Mouse (Mus musculus) liver, embryonic 15.5 days (tissue): ENCODE measurements around the gene Gfod1. TPM values are rescaled to one million over a fixed set of nuclear protein-coding genes. Genes with fewer than 3 reads are reported as not detected.

Source experiments
- ATAC-seq: fragments of 200-750 bp; cut with Nextera tagmentation; 2 replicates; pipeline ENCODE4 v1.8.0; 2017; ENCODE audit warnings: moderate number of reproducible peaks, mild to moderate bottlenecking, moderate library complexity; ENCODE audit not compliant: insufficient read depth
- H3K27ac ChIP-seq: fragments of 300-500 bp; sonication (generic); replicated peaks from 2 replicates; pipeline ENCODE4 v1.5.1; 2015; ENCODE audit warnings: mild to moderate bottlenecking, inconsistent platforms
- H3K27me3 ChIP-seq: fragments of 300-500 bp; sonication (generic); 2 replicates; pipeline ENCODE4 v1.6.1; 2015; ENCODE audit warnings: mild to moderate bottlenecking, inconsistent platforms
- H3K36me3 ChIP-seq: fragments of 300-500 bp; sonication (generic); replicated peaks from 2 replicates; pipeline ENCODE4 v1.6.1; 2015; ENCODE audit warnings: moderate library complexity, mild to moderate bottlenecking, inconsistent platforms
- H3K4me1 ChIP-seq: fragments of 300-500 bp; sonication (generic); replicated peaks from 2 replicates; pipeline ENCODE4 v1.6.1; 2015; ENCODE audit warnings: inconsistent platforms
- H3K4me2 ChIP-seq: fragments of 300-500 bp; sonication (generic); 2 replicates; pipeline ENCODE4 v1.6.1; 2015; ENCODE audit warnings: moderate library complexity, mild to moderate bottlenecking, inconsistent platforms
- H3K4me3 ChIP-seq: fragments of 300-500 bp; sonication (generic); replicated peaks from 2 replicates; pipeline ENCODE4 v1.5.1; 2015; ENCODE audit warnings: mild to moderate bottlenecking, inconsistent platforms
- H3K9ac ChIP-seq: fragments of 300-500 bp; sonication (generic); 2 replicates; pipeline ENCODE4 v1.6.1; 2015; ENCODE audit warnings: moderate library complexity, mild to moderate bottlenecking, inconsistent platforms
- H3K9me3 ChIP-seq: fragments of 300-500 bp; sonication (generic); replicated peaks from 2 replicates; pipeline ENCODE4 v1.6.1; 2016; ENCODE audit warnings: inconsistent platforms
- WGBS: fragments of 180-500 bp; shearing (Covaris S2); methylation state at CpG from one replicate; pipeline ENCODE4 v1.1.7; 2015; ENCODE audit warnings: mixed read lengths; ENCODE audit not compliant: insufficient replicate concordance; 5-methylcytosine and 5-hydroxymethylcytosine counted together
- polyA plus RNA-seq: library from polyadenylated mRNA; unstranded; fragments of >200 nt; fragmentation: Nextera tagmentation; extraction: Ambion mirVana; gene quantifications from 2 replicates; pipeline ENCODE4 v1.2.1, GENCODE M21; 2015

Gfod1 gene
- polyA plus RNA-seq, 1 experiment from 2014 or later: 0.24 TPM

- no peak overlapping the region for H3K9ac ChIP-seq
- peak overlapping the region; percentile 19; the same call in 1 of the 2 replicates for H3K27ac ChIP-seq
- ATAC-seq: no peak
- no peaks in the 10 kb centered on the region for H3K36me3 ChIP-seq
- no peak overlapping the region for H3K4me3 ChIP-seq
- no peaks in the 10 kb centered on the region for H3K9me3 ChIP-seq
- H3K27me3 ChIP-seq: no peaks in the 10 kb centered on the region
- H3K4me2 ChIP-seq: no peak overlapping the region
- WGBS: 56% methylated on average over 7 of the region's 7 CpGs
- H3K4me1 ChIP-seq: peaks cover 56% of the 10 kb centered on the region
These were observed 60.2 kb downstream of the Gfod1 start for GRCm38 (mm10) chr13:43243793-43244192.

GRCm38 (mm10) chr13:43243240-43243639, 60.7 kb downstream of the Gfod1 start:
- 71% methylated on average over 3 of the region's 3 CpGs for WGBS
- Histone ChIP-seq H3K4me2 (no peak overlapping the region), H3K36me3 (no peaks in the 10 kb centered on the region), H3K4me1 (peaks cover 57% of the 10 kb centered on the region), H3K4me3 (no peak overlapping the region), H3K9ac (no peak overlapping the region), H3K9me3 (no peaks in the 10 kb centered on the region), H3K27me3 (no peaks in the 10 kb centered on the region), H3K27ac (peak overlapping the region; percentile 19; the same call in 1 of the 2 replicates)
- no peak for ATAC-seq

GRCm38 (mm10) chr13:43241750-43242149, 62.2 kb downstream of the Gfod1 start:
- Histone ChIP-seq H3K9me3 (no peaks in the 10 kb centered on the region), H3K4me1 (peaks cover 72% of the 10 kb centered on the region), H3K9ac (no peak overlapping the region), H3K4me3 (no peak overlapping the region), H3K4me2 (no peak overlapping the region), H3K27me3 (no peaks in the 10 kb centered on the region), H3K27ac (0 out of 2 replicates have a peak overlapping the region, but pooled peaks have one; percentile 31), H3K36me3 (no peaks in the 10 kb centered on the region)
- 61% methylated on average over 2 of the region's 2 CpGs for WGBS
- ATAC-seq: no peak

- Histone ChIP-seq H3K27ac (no peak overlapping the region), H3K4me1 (peaks cover 74% of the 10 kb centered on the region), H3K9me3 (no peaks in the 10 kb centered on the region), H3K4me3 (no peak overlapping the region), H3K9ac (no peak overlapping the region), H3K36me3 (no peaks in the 10 kb centered on the region), H3K27me3 (no peaks in the 10 kb centered on the region), H3K4me2 (no peak overlapping the region)
- 22% methylated on average over 1 of the region's 1 CpGs for WGBS
- no peak for ATAC-seq
These were observed 62.9 kb downstream of the Gfod1 start for GRCm38 (mm10) chr13:43241069-43241468.

- no peaks in the 10 kb centered on the region for H3K36me3 ChIP-seq
- ATAC-seq: no peak
- no peak overlapping the region for H3K27ac ChIP-seq
- no peaks in the 10 kb centered on the region for H3K9me3 ChIP-seq
- peaks cover 76% of the 10 kb centered on the region for H3K4me1 ChIP-seq
- no peak overlapping the region for H3K4me2 ChIP-seq
- 68% methylated on average over 11 of the region's 11 CpGs for WGBS
- H3K27me3 ChIP-seq: no peaks in the 10 kb centered on the region
- no peak overlapping the region for H3K9ac ChIP-seq
- H3K4me3 ChIP-seq: no peak overlapping the region
These were observed 64.2 kb downstream of the Gfod1 start for GRCm38 (mm10) chr13:43239790-43240216.

- WGBS: 11% methylated on average over 6 of the region's 6 CpGs
- Histone ChIP-seq H3K4me2 (peak overlapping the region; percentile 69), H3K27me3 (no peaks in the 10 kb centered on the region)
These were observed 67.3 kb downstream of the Gfod1 start for GRCm38 (mm10) chr13:43236630-43237029.

GRCm38 (mm10) chr13:43235982-43236381, 68.0 kb downstream of the Gfod1 start:
- 16% methylated on average over 4 of the region's 4 CpGs for WGBS
- H3K27ac ChIP-seq: peak overlapping the region; percentile 95
- H3K27me3 ChIP-seq: no peaks in the 10 kb centered on the region
- H3K4me2 ChIP-seq: peak overlapping the region; percentile 69
- no peaks in the 10 kb centered on the region for H3K9me3 ChIP-seq
- H3K4me3 ChIP-seq: peak overlapping the region; percentile 32
- H3K36me3 ChIP-seq: no peaks in the 10 kb centered on the region
- peak overlapping the region; percentile 41; the same call in 1 of the 2 replicates for H3K9ac ChIP-seq
- ATAC-seq: peak; percentile 69
- H3K4me1 ChIP-seq: peaks cover 77% of the 10 kb centered on the region

More at GRCm38 (mm10) chr13:43236630-43237029, 67.3 kb downstream of the Gfod1 start:
- Histone ChIP-seq H3K9ac (0 out of 2 replicates have a peak overlapping the region, but pooled peaks have one; percentile 26), H3K4me3 (no peak overlapping the region), H3K36me3 (no peaks in the 10 kb centered on the region), H3K27ac (peak overlapping the region; percentile 95), H3K4me1 (peaks cover 77% of the 10 kb centered on the region), H3K9me3 (no peaks in the 10 kb centered on the region)
- no peak for ATAC-seq

GRCm38 (mm10) chr13:43235586-43235910, 68.4 kb downstream of the Gfod1 start:
- ATAC-seq: peak; percentile 92
- H3K9me3 ChIP-seq: no peaks in the 10 kb centered on the region

GRCm38 (mm10) chr13:43234869-43235585, 68.9 kb downstream of the Gfod1 start:
- Histone ChIP-seq H3K9ac (peak overlapping the region; percentile 41), H3K27ac (peak overlapping the region; percentile 95)

More at GRCm38 (mm10) chr13:43235586-43235910, 68.4 kb downstream of the Gfod1 start:
- peak overlapping the region; percentile 95 for H3K27ac ChIP-seq
- no peaks in the 10 kb centered on the region for H3K27me3 ChIP-seq
- peak overlapping the region; percentile 41 for H3K9ac ChIP-seq
- peaks cover 78% of the 10 kb centered on the region for H3K4me1 ChIP-seq
- WGBS: 26% methylated on average over 3 of the region's 3 CpGs
- peak overlapping the region; percentile 69 for H3K4me2 ChIP-seq
- peak overlapping the region; percentile 32 for H3K4me3 ChIP-seq
- H3K36me3 ChIP-seq: no peaks in the 10 kb centered on the region

GRCm38 (mm10) chr13:43233331-43233730, 70.6 kb downstream of the Gfod1 start:
- Histone ChIP-seq H3K27me3 (no peaks in the 10 kb centered on the region), H3K9ac (no peak overlapping the region), H3K9me3 (no peaks in the 10 kb centered on the region), H3K27ac (peak overlapping the region; percentile 95), H3K4me3 (no peak overlapping the region), H3K36me3 (no peaks in the 10 kb centered on the region), H3K4me2 (no peak overlapping the region), H3K4me1 (peaks cover 98% of the 10 kb centered on the region)
- 62% methylated on average over 4 of the region's 4 CpGs for WGBS
- no peak for ATAC-seq

More at GRCm38 (mm10) chr13:43234869-43235585, 68.9 kb downstream of the Gfod1 start:
- H3K4me3 ChIP-seq: peak overlapping the region; percentile 32
- 19% methylated on average over 9 of the region's 9 CpGs for WGBS
- peaks cover 83% of the 10 kb centered on the region for H3K4me1 ChIP-seq
- no peaks in the 10 kb centered on the region for H3K9me3 ChIP-seq
- no peaks in the 10 kb centered on the region for H3K27me3 ChIP-seq
- peak; percentile 20 for ATAC-seq
- H3K4me2 ChIP-seq: peak overlapping the region; percentile 69
- no peaks in the 10 kb centered on the region for H3K36me3 ChIP-seq

GRCm38 (mm10) chr13:43231965-43232860, 71.8 kb downstream of the Gfod1 start:
- no peak for ATAC-seq
- 30% methylated on average over 13 of the region's 13 CpGs for WGBS
- Histone ChIP-seq H3K27me3 (no peaks in the 10 kb centered on the region), H3K4me1 (peaks cover 93% of the 10 kb centered on the region), H3K36me3 (no peaks in the 10 kb centered on the region), H3K9me3 (no peaks in the 10 kb centered on the region), H3K4me2 (peak overlapping the region; percentile 32), H3K27ac (peak overlapping the region; percentile 95), H3K9ac (peak overlapping the region; percentile 25), H3K4me3 (no peak overlapping the region)
